Mouse (Mus musculus): ENCODE results near the gene Gm11549. TPM values are rescaled to one million over a fixed set of nuclear protein-coding genes. Genes with fewer than 3 reads are reported as not detected.

Gm11549 gene
- polyA plus RNA-seq, 1 experiment from 2014 or later = 0.21 TPM

- H3K4me1 ChIP-seq (ENCODE audit: control insufficient read depth, insufficient read depth, low read length) = peaks cover 15% of the 10 kb centered on the region
- no peaks in the 10 kb centered on the region for H3K9me3 ChIP-seq (ENCODE audit: control insufficient read depth, low read length)
- 65% methylated on average over 2 of the region's 2 CpGs for WGBS
- no peak overlapping the region for H3K4me3 ChIP-seq (replicated peaks; ENCODE audit: low read depth, low read length)
- no peak overlapping the region for H3K9ac ChIP-seq (replicated peaks; ENCODE audit: low read length)
- H3K4me2 ChIP-seq (ENCODE audit: low read length) = no peak overlapping the region
- no peak overlapping the region for H3K27ac ChIP-seq (replicated peaks; ENCODE audit: low read depth, low read length)
- H3K36me3 ChIP-seq (ENCODE audit: control insufficient read depth, insufficient read depth, low read length) = no peaks in the 10 kb centered on the region
- DNase-seq = no peak
- H3K27me3 ChIP-seq (ENCODE audit: control insufficient read depth, insufficient read depth, low read length) = no peaks in the 10 kb centered on the region
- no peak for ATAC-seq (ENCODE audit: low FRiP score, low TSS enrichment)
These were observed 41.1 kb downstream of the Gm11549 start for GRCm38 (mm10) chr3:36480486-36480885.

DNA sequence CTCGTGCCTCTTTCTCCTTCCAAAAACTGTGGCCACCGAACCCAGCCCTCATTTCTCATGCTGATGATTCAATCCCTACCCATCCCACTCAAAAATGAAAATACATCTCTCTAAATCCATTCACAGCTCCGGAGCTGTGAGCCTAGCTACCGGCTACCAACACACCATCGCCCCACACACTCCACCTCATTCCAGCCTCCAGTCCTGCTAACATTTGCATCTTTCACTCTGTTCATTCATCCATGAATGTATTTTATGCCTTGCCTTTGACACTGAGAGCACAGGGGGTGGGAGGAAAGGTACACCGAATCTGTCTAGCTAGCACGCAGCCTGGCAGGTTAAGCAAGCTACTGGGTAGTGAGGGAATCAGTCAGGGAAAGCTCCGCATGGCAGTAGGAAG lies 42.8 kb downstream of the Gm11549 start:
- peaks cover 19% of the 10 kb centered on the region for H3K4me1 ChIP-seq (ENCODE audit: control insufficient read depth, insufficient read depth, low read length)
- ATAC-seq (ENCODE audit: low FRiP score, low TSS enrichment) = no peak
- DNase-seq = no peak
- no peak overlapping the region for H3K9ac ChIP-seq (replicated peaks; ENCODE audit: low read length)
- no peak overlapping the region for H3K27ac ChIP-seq (replicated peaks; ENCODE audit: low read depth, low read length)
- no peaks in the 10 kb centered on the region for H3K36me3 ChIP-seq (ENCODE audit: control insufficient read depth, insufficient read depth, low read length)
- no peaks in the 10 kb centered on the region for H3K27me3 ChIP-seq (ENCODE audit: control insufficient read depth, insufficient read depth, low read length)
- no peak overlapping the region for H3K4me2 ChIP-seq (ENCODE audit: low read length)
- 72% methylated on average over 8 of the region's 8 CpGs for WGBS
- H3K9me3 ChIP-seq (ENCODE audit: control insufficient read depth, low read length) = no peaks in the 10 kb centered on the region
- H3K4me3 ChIP-seq (replicated peaks; ENCODE audit: low read depth, low read length) = no peak overlapping the region

DNA sequence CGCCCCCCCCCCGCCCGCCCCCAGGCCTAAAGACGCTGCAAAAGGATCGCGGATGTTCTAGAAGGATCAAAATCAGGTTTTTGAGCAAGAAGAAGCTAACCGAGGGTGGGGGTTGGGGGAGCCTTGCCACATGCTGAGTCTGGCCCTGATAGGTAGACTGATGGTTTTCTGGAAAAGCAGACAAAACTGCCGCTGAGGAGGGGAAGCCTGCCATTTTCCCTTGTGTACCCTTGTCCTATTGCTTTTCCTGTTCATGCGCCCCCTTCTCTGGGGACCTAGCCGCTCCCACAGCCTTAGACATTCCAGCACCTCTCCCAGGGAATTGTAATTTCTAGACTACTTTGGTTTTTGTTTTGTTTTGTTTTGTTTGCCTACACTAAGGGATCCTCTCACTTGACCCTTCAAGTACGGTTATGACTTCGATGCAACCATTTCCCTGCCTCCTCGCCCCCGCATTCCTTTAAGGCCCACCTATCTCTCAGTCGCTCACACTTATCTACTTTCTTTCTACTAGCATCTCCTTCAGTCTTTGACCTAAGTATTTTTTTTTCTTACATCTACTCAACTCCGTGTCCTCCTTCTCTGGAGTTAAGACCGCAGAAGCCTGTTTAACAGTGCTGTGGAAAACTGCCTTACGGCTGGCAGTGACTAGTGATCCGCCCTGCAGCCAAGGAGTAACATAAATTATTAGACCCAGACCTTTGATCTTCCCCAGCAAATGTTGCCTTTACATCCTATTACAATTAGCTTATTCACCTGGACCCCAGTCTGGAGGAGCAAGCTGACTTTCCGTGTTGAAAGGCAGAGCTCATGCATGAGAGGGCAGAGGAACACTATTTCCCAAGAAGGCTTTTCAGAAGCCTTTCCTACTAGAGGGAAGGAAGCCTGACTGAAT lies 45.1 kb downstream of the Gm11549 start:
- Histone ChIP-seq H3K36me3 (ENCODE audit: control insufficient read depth, insufficient read depth, low read length) (no peaks in the 10 kb centered on the region), H3K27ac (replicated peaks; ENCODE audit: low read depth, low read length) (no peak overlapping the region; the same call in 1 of the 2 replicates), H3K4me1 (ENCODE audit: control insufficient read depth, insufficient read depth, low read length) (peaks cover 13% of the 10 kb centered on the region), H3K4me2 (ENCODE audit: low read length) (peak overlapping the region; percentile 98), H3K9ac (replicated peaks; ENCODE audit: low read length) (peak overlapping the region; percentile 60), H3K4me3 (replicated peaks; ENCODE audit: low read depth, low read length) (peak overlapping the region; percentile 61), H3K27me3 (ENCODE audit: control insufficient read depth, insufficient read depth, low read length) (no peaks in the 10 kb centered on the region), H3K9me3 (ENCODE audit: control insufficient read depth, low read length) (no peaks in the 10 kb centered on the region)
- DNase-seq (peak; percentile 23), ATAC-seq (ENCODE audit: low FRiP score, low TSS enrichment) (no peak)
- 42% methylated on average over 20 of the region's 20 CpGs for WGBS

GRCm38 (mm10) chr3:36475532-36476087 lies 46.0 kb downstream of the Gm11549 start, which contains the start of the genes Anxa5 and 1810062G17Rik:
Gene Anxa5, minus strand, starts transcription at chr3:36475894.
Gene 1810062G17Rik, plus strand, starts transcription at chr3:36475937.
- ATAC-seq (ENCODE audit: low FRiP score, low TSS enrichment) (peak; percentile 93), DNase-seq (peak; percentile 89)
- WGBS = under 1% methylated on average over 32 of the region's 32 CpGs
- Histone ChIP-seq H3K36me3 (ENCODE audit: control insufficient read depth, insufficient read depth, low read length) (no peaks in the 10 kb centered on the region), H3K9ac (replicated peaks; ENCODE audit: low read length) (peak within 1 kb of the TSS; percentile 60), H3K27me3 (ENCODE audit: control insufficient read depth, insufficient read depth, low read length) (no peaks in the 10 kb centered on the region), H3K4me2 (ENCODE audit: low read length) (peak within 1 kb of the TSS; percentile 98), H3K4me3 (replicated peaks; ENCODE audit: low read depth, low read length) (peak within 1 kb of the TSS; percentile 61), H3K27ac (replicated peaks; ENCODE audit: low read depth, low read length) (no peak within 1 kb of the TSS; the same call in 1 of the 2 replicates), H3K4me1 (ENCODE audit: control insufficient read depth, insufficient read depth, low read length) (peaks cover 12% of the 10 kb centered on the region; the same call in 1 of the 2 replicates), H3K9me3 (ENCODE audit: control insufficient read depth, low read length) (no peaks in the 10 kb centered on the region)

GRCm38 (mm10) chr3:36474938-36475483 lies 46.6 kb downstream of the Gm11549 start:
- Histone ChIP-seq H3K9me3 (ENCODE audit: control insufficient read depth, low read length) (no peaks in the 10 kb centered on the region), H3K27me3 (ENCODE audit: control insufficient read depth, insufficient read depth, low read length) (no peaks in the 10 kb centered on the region), H3K4me2 (ENCODE audit: low read length) (peak overlapping the region; percentile 98), H3K4me1 (ENCODE audit: control insufficient read depth, insufficient read depth, low read length) (peaks cover 12% of the 10 kb centered on the region; the same call in 1 of the 2 replicates), H3K27ac (replicated peaks; ENCODE audit: low read depth, low read length) (no peak overlapping the region), H3K9ac (replicated peaks; ENCODE audit: low read length) (peak overlapping the region; percentile 60), H3K36me3 (ENCODE audit: control insufficient read depth, insufficient read depth, low read length) (no peaks in the 10 kb centered on the region), H3K4me3 (replicated peaks; ENCODE audit: low read depth, low read length) (peak overlapping the region; percentile 61)
- ATAC-seq (ENCODE audit: low FRiP score, low TSS enrichment) = peak; percentile 24; the same call in 1 of the 2 replicates
- 4% methylated on average over 24 of the region's 24 CpGs for WGBS
- DNase-seq = peak; percentile 31

DNA sequence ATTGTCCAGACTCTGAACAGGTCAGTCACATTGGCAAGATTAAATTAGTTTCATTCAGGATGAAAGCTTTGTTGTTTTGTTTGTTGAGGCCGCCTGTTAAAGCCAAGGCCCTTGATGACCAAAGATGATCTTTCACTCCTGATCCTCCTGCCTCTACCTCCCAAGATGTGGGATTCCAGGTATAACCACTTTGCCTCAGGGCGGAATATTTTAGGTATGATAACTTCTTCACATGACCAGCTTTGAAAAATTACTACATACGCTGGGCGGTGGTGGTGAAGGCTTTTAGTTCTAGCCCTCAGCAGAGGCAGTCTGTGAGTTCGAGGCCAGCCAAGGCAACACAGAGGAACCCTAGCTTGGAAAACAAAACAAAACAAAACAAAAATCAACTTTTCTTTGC lies 47.2 kb downstream of the Gm11549 start:
- WGBS = 82% methylated on average over 5 of the region's 5 CpGs
- ATAC-seq (ENCODE audit: low FRiP score, low TSS enrichment) = no peak

DNA sequence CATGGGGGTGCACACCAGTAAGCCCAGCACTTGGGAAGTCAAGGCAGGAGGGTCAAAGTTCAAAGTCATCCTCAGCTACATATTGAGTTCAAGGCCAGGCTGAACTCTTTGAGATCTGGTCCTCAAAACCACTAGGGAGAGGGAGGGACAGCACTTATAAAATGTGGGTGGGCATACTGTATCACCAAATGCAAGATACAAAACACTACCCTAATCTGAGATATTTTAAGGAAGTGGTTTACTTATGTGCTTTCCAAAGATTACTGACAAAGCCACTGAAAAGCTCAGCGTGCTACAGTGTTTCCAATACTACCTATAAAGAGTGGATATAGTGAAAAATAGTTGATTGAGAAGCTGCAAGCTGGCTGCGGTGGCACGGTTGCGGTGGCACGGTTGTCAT lies 48.4 kb downstream of the Gm11549 start:
- 97% methylated on average over 5 of the region's 5 CpGs for WGBS
- DNase-seq (no peak), ATAC-seq (ENCODE audit: low FRiP score, low TSS enrichment) (no peak)
- no peak overlapping the region for H3K4me3 ChIP-seq (replicated peaks; ENCODE audit: low read depth, low read length)
- H3K36me3 ChIP-seq (ENCODE audit: control insufficient read depth, insufficient read depth, low read length) = no peaks in the 10 kb centered on the region
- H3K4me1 ChIP-seq (ENCODE audit: control insufficient read depth, insufficient read depth, low read length) = peaks cover 12% of the 10 kb centered on the region; the same call in 1 of the 2 replicates
- no peak overlapping the region for H3K27ac ChIP-seq (replicated peaks; ENCODE audit: low read depth, low read length)
- no peaks in the 10 kb centered on the region for H3K9me3 ChIP-seq (ENCODE audit: control insufficient read depth, low read length)
- H3K27me3 ChIP-seq (ENCODE audit: control insufficient read depth, insufficient read depth, low read length) = no peaks in the 10 kb centered on the region
- no peak overlapping the region for H3K9ac ChIP-seq (replicated peaks; ENCODE audit: low read length)
- no peak overlapping the region for H3K4me2 ChIP-seq (ENCODE audit: low read length)

More for the DNA sequence above, 47.2 kb downstream of the Gm11549 start:
- Histone ChIP-seq H3K9me3 (ENCODE audit: control insufficient read depth, low read length) (no peaks in the 10 kb centered on the region), H3K27ac (replicated peaks; ENCODE audit: low read depth, low read length) (no peak overlapping the region), H3K4me2 (ENCODE audit: low read length) (peak overlapping the region; percentile 98; the same call in 1 of the 2 replicates), H3K9ac (replicated peaks; ENCODE audit: low read length) (no peak overlapping the region), H3K27me3 (ENCODE audit: control insufficient read depth, insufficient read depth, low read length) (no peaks in the 10 kb centered on the region), H3K4me3 (replicated peaks; ENCODE audit: low read depth, low read length) (no peak overlapping the region), H3K36me3 (ENCODE audit: control insufficient read depth, insufficient read depth, low read length) (no peaks in the 10 kb centered on the region), H3K4me1 (ENCODE audit: control insufficient read depth, insufficient read depth, low read length) (peaks cover 12% of the 10 kb centered on the region; the same call in 1 of the 2 replicates)
- no peak for DNase-seq

- peaks cover 12% of the 10 kb centered on the region; the same call in 1 of the 2 replicates for H3K4me1 ChIP-seq (ENCODE audit: control insufficient read depth, insufficient read depth, low read length)
- H3K9ac ChIP-seq (replicated peaks; ENCODE audit: low read length) = no peak overlapping the region
- no peak overlapping the region for H3K27ac ChIP-seq (replicated peaks; ENCODE audit: low read depth, low read length)
- H3K27me3 ChIP-seq (ENCODE audit: control insufficient read depth, insufficient read depth, low read length) = no peaks in the 10 kb centered on the region
- 78% methylated on average over 4 of the region's 4 CpGs for WGBS
- ATAC-seq (ENCODE audit: low FRiP score, low TSS enrichment) = no peak
- DNase-seq = no peak
- H3K4me3 ChIP-seq (replicated peaks; ENCODE audit: low read depth, low read length) = no peak overlapping the region
- H3K36me3 ChIP-seq (ENCODE audit: control insufficient read depth, insufficient read depth, low read length) = no peaks in the 10 kb centered on the region
- no peaks in the 10 kb centered on the region for H3K9me3 ChIP-seq (ENCODE audit: control insufficient read depth, low read length)
- no peak overlapping the region for H3K4me2 ChIP-seq (ENCODE audit: low read length)
These were observed 49.8 kb downstream of the Gm11549 start for GRCm38 (mm10) chr3:36471856-36472255.

Measured in midbrain, embryonic 14.5 days (tissue).